In genomic region chr4:130074761-130075515, GRCm38 (mm10) we compare ENCODE assay signal across 7 mouse cellular contexts. TPM values are rescaled to one million over a fixed set of nuclear protein-coding genes. Genes with fewer than 3 reads are reported as not detected.
DNase-seq lines count a peak whose midpoint lies in the region.

No protein-coding gene starts in this region.

- peak; percentile 33 to 46 for DNase-seq in layer of hippocampus, adult 8-10 months (ENCODE audit: low spot score in 2 of 2)
- no peak for DNase-seq in layer of hippocampus, postnatal 25 days (ENCODE audit: extremely low spot score in 1 of 2, low spot score in 1 of 2)
- peak; percentile 55 for DNase-seq in adrenal gland, adult 8-10 months
- peak; percentile 66 for DNase-seq in cerebellum, adult 9-11 months
- DNase-seq in kidney, postnatal 14 days = peak; percentile 82
- no peak for DNase-seq in thymus, adult 18-20 months
- DNase-seq in urinary bladder, postnatal 36 days (ENCODE audit: low spot score in 2 of 2) = no peak

RNA-seq across cellular contexts. Expression of gene Col16a1, which starts 27.3 kb away (rescaled TPM):
- 10 to 100 TPM; 15.2 to 28.1 (median 21.2) TPM for total RNA-seq in layer of hippocampus, adult 8-10 months (2022)
- 10 to 100 TPM in 1 of 2 experiments, 1 to 10 TPM in 1; 8.8 to 10.5 TPM for total RNA-seq in layer of hippocampus, postnatal 25 days (2021)
- 10 to 100 TPM in 3 of 4 experiments, 1 to 10 TPM in 1; 10.0 to 31.9 (median 19.9) TPM for total RNA-seq in adrenal gland, adult 8-10 months (2022)

RNA-seq across cellular contexts. Expression of gene Pef1, which starts 27.4 kb away (rescaled TPM):
- 10 to 100 TPM; 60.4 to 74.7 (median 68.3) TPM for total RNA-seq in layer of hippocampus, adult 8-10 months (2022)
- total RNA-seq in layer of hippocampus, postnatal 25 days (2021) = 10 to 100 TPM; 58.5 to 66.3 TPM
- 10 to 100 TPM; 81.1 to 93.8 (median 85.9) TPM for total RNA-seq in adrenal gland, adult 8-10 months (2022)

Comparison
In these comparisons a context has a peak if more than half of its experiments do, and no peak if none do; other contexts are left out.
1. DNase-seq: peak in layer of hippocampus, adult 8-10 months (2 of 2), adrenal gland, adult 8-10 months (single experiment), cerebellum, adult 9-11 months (single experiment) and kidney, postnatal 14 days (single experiment); none in layer of hippocampus, postnatal 25 days (0 of 2), thymus, adult 18-20 months (0 of 2) and urinary bladder, postnatal 36 days (0 of 2).